Mouse (Mus musculus): ENCODE data around the gene Clic4. TPM values are rescaled to one million over a fixed set of nuclear protein-coding genes. Genes with fewer than 3 reads are reported as not detected.
A peak's percentile ranks its signal among the peaks of the same experiment; 100 is the strongest.

Clic4 gene
- total RNA-seq, 2 experiments from 2014 or later, result 109 to 128 TPM

- DNase-seq, result no peak
Observed at GRCm38 (mm10) chr4:135257881-135258476, 14.6 kb downstream of the Clic4 start.

- DNase-seq, result no peak
Observed at GRCm38 (mm10) chr4:135256536-135257450, 15.8 kb downstream of the Clic4 start.

DNA sequence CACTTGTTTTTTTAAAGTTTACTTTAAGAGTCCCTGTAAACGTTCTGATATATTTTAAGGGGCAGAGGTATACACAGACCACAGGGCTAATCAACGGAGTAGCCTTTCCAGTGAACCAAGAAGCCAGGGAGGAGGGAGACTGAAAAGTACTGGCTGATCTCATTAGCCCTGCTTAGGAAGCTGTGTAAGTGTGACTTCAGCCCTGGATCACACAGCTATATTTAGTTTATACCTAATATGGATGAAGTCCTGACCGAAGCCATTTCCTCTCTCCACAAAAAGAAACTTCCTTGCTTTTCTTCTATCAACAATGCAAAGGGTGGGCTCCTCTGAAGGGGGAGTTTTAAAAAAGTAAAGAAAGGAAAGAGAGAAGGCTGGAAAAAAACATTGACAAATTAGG lies 17.8 kb downstream of the Clic4 start:
- DNase-seq, result no peak

GRCm38 (mm10) chr4:135254321-135254720 lies 18.3 kb downstream of the Clic4 start:
- DNase-seq, result no peak

DNA sequence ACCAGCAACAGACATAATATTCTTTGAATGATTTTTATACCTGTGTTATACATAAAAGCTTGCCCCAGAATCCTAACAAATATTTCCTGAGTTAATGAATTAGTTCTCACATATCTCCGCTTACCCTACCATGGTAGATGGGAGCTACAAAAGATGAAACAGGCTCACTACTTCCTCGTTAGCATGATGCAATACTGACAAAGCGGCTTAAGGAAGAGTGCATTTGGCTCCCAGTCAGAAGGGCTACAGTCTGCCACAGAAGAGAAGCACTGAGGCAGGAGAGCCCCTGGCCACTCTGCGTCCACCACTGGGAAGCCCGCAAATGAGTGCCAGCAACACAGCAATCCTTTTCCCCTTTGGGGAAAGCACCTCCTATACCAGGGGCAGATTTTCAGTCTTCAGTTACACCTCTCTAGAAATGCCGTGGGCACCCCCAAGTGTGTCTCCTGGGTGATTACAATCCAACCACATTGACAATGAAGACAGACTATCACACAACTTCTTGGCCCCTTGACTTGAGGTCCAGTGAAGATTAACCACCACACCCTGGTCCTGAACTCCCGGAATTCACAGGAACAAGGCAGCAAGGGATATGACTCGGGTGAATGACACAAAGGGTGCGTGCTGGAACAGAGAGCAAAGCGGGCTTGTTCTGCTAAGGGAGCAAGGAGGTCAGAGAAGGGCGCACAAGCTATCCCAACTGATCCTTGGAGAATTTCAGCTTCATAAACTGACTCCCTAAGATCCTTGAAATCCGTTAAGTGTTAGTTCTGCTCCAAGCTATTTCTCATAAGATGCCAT lies 19.2 kb downstream of the Clic4 start:
- DNase-seq, result no peak

GRCm38 (mm10) chr4:135251801-135252200 lies 20.8 kb downstream of the Clic4 start:
- no peak for DNase-seq

- no peak for DNase-seq
Observed at GRCm38 (mm10) chr4:135248250-135249018, 24.2 kb downstream of the Clic4 start.

GRCm38 (mm10) chr4:135246866-135247756 lies 25.5 kb downstream of the Clic4 start:
- no peak for DNase-seq

DNA sequence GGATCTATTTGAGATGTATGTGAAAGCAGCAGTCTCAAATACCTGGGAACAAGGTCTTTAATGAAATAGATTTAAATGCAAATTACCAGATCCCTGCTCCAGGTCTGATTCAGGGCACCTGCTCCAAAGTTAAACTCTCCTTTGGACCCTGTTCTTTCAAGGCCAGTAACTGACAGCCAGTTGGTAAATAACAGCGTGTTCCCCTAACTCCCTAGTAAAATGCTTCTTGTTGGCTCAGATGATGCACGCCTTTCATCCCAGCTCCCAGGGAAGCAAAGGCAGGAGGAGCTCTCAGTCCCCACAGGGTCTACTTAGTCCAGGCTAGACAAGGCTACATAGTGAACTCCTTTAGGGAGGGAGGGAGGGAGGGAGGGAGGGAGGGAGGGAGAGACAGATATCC lies 26.2 kb downstream of the Clic4 start:
- no peak for DNase-seq

- peak; percentile 48 for DNase-seq
Observed at GRCm38 (mm10) chr4:135245841-135246240, 26.8 kb downstream of the Clic4 start.

DNA sequence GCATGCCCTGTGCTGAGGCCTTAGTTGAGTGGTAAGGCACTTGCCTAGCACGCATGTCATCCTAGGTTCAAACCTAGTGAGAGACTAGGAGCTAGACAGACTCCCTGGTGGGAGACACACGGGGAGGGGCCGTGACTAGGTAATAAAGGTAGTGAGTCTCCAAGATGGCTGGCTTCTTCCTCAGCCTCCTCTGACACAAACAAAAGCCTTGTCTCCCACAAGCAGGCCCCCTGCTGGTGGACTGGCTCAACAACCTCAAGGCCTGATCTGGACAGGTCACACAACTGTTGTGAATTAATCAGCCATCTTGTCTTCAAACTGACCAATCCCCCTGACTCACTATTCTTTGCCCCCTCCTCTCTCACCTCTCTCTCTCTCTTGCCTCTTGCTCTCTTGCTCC lies 28.3 kb downstream of the Clic4 start:
- peak; percentile 55 for DNase-seq

- no peak for DNase-seq
Observed at GRCm38 (mm10) chr4:135242913-135243541, 29.6 kb downstream of the Clic4 start.

DNA sequence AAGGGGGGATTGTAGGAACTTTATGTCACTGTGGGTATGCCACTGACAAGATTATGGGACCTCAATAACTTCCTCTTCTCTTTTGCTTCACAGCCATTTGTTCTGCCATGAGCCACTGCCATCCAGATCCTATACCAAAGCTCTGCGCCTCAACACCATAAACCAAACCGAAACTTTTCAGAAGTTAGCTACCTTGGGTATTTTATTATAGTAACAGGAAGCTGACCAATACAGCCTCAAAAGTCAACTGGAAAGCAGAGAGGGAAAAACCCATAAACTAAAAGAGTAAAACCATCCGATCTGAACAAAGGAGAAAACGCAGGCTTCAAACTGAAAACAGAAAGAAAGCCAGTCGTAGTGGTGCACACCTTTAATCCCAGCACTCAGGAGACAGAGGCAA lies 30.2 kb downstream of the Clic4 start:
- DNase-seq, result no peak

DNA sequence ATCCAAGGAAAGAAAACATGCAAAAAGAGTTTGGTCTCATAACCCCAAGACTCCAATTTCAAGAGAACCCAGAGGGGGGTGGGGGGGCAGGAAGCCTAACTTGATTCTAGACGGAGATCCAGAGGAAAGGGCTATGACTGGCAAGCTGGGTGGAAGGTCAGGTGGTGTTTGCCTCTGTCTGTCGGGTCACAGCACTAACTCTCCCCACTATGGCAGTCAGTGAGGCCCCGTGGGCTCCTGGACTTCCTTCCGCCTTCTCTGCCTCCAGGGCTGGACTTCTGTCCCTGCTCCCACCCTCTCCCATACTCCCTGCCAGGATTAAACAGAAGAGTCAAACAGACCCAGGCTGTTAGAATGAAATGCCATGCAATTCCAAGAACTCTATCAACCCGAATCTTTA lies 30.9 kb downstream of the Clic4 start:
- peak; percentile 36 for DNase-seq

DNA sequence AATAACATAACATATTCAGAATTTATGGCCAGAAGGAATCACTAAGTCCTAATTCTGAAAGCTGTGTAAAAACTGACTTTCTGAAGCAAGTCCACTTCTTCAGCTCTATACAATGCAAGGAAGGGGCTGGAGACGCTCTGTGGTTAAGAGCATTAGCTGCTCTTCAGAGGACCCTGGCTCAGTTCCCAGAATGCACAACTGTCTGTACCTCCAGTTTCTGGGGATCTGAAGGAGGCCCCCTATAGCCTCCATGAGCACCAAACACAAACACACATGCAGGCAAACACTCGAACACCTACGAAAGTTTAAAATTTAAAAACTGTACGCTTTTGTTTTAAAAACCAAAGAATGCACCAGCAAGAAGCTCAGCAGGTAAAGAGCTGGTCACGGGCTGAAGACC lies 31.5 kb downstream of the Clic4 start:
- no peak for DNase-seq

GRCm38 (mm10) chr4:135240329-135240728 lies 32.3 kb downstream of the Clic4 start:
- DNase-seq, result no peak

- DNase-seq, result no peak
Observed at GRCm38 (mm10) chr4:135238706-135239510, 33.7 kb downstream of the Clic4 start.

DNA sequence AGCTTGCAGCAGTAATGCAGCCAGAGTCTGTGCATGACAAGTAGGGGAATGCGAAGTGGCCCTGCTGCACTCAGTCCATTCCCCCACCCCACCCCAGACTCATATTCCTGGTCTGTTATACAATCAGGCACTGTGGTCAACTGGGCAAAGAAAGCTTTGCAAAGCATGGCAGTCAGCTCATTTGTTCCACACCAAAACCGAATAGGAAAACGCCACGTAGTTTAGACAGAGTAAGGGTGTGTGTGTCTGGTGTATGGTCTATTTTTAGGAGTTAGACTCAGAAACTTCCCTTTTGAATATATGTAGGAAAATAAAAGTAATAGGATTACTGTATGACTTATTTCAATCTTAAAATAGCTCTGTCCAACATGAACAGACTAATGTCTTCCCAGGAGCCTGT lies 36.0 kb downstream of the Clic4 start:
- DNase-seq, result no peak

GRCm38 (mm10) chr4:135235546-135235945 lies 37.1 kb downstream of the Clic4 start:
- DNase-seq, result no peak

DNA sequence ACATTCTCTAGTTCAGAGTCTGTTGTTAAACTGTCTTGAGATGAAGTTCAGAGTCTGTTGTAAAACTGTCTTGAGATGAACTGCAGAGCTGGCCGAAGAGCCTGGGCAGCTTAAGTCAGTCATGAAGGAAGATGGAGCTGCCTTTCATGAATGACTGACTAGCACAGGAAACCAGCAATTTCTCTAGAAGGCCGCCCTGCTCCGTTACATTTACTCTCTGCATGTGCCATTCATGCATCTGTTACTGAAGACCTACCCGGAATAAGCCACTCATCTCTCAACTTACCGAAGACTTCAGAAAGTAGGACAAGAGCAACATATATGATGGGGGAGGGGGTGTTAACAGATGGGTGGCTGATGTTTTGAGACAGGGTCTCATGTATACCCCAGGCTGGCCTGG lies 40.1 kb downstream of the Clic4 start:
- DNase-seq, result no peak

Measured in adrenal gland, postnatal 10 days (tissue).